Mouse (Mus musculus): ENCODE results near the gene Dock9. TPM values are rescaled to one million over a fixed set of nuclear protein-coding genes. Genes with fewer than 3 reads are reported as not detected.
"Not testable (repeated sequence)": the region's sequence is repeated elsewhere in the genome, so short reads cannot be mapped to it uniquely, and the experiment has no call there.

Dock9 gene
- polyA plus RNA-seq, 1 experiment: 41.9 TPM

DNA sequence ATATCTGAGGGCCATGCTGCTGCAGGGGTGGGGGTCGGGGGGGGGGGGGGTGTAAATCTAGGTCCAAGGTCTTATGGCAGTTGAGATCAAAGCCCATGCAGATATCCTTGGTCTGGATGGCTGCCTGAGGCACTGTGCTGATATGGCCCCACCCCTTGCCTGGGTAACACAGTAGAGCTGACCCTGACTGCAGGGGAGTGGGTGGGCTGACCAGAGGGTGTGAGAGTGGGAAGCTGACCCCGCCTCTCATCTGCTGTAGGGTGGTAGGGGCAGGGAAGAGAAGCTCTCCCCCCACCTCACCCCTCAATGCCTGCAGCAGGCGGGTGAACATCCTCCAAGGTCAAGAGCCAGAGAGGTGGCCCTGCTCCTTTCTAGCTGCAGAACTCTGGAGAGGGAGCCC is 66.7 kb downstream of the Dock9 start:
- H3K4me1 ChIP-seq (ENCODE audit: control insufficient read depth, insufficient read depth, low read length): no peaks in the 10 kb centered on the region
- 71% methylated on average over 3 of the region's 3 CpGs for WGBS
- H3K4me3 ChIP-seq (ENCODE audit: insufficient read depth, low read depth, low read length): no peak overlapping the region
- TF ChIP-seq POLR2A (IDR thresholded peaks at IDR 0.05; ENCODE audit: low read depth, low read length) (no peak), CTCF (conservative IDR thresholded peaks at IDR 0.05; ENCODE audit: insufficient read depth, insufficient read length, low read depth, low read length) (no peak)
- H3K27me3 ChIP-seq (replicated peaks; ENCODE audit: control insufficient read depth, insufficient read depth, low read length): no peaks in the 10 kb centered on the region
- H3K27ac ChIP-seq (ENCODE audit: insufficient read depth, low read depth, low read length): no peak overlapping the region
- no peaks in the 10 kb centered on the region for H3K36me3 ChIP-seq (ENCODE audit: control insufficient read depth, insufficient read depth, low read length)
- no peak for DNase-seq

GRCm38 (mm10) chr14:121727996-121728395 is 69.6 kb downstream of the Dock9 start:
- no peak for DNase-seq
- Histone ChIP-seq H3K27ac (ENCODE audit: insufficient read depth, low read depth, low read length) (no peak overlapping the region), H3K4me3 (ENCODE audit: insufficient read depth, low read depth, low read length) (no peak overlapping the region), H3K36me3 (ENCODE audit: control insufficient read depth, insufficient read depth, low read length) (no peaks in the 10 kb centered on the region), H3K4me1 (ENCODE audit: control insufficient read depth, insufficient read depth, low read length) (0 out of 2 replicates have a peak, but pooled peaks cover 6% of the 10 kb centered on the region), H3K27me3 (replicated peaks; ENCODE audit: control insufficient read depth, insufficient read depth, low read length) (no peaks in the 10 kb centered on the region)
- 73% methylated on average over 8 of the region's 8 CpGs for WGBS
- no peak for TF ChIP-seq CTCF (conservative IDR thresholded peaks at IDR 0.05; ENCODE audit: insufficient read depth, insufficient read length, low read depth, low read length)
- TF ChIP-seq POLR2A (IDR thresholded peaks at IDR 0.05; ENCODE audit: low read depth, low read length): no peak

GRCm38 (mm10) chr14:121724501-121724900 is 73.1 kb downstream of the Dock9 start:
- H3K4me3 ChIP-seq (ENCODE audit: insufficient read depth, low read depth, low read length): no peak overlapping the region
- no peak for TF ChIP-seq CTCF (conservative IDR thresholded peaks at IDR 0.05; ENCODE audit: insufficient read depth, insufficient read length, low read depth, low read length)
- H3K4me1 ChIP-seq (ENCODE audit: control insufficient read depth, insufficient read depth, low read length): peaks cover 18% of the 10 kb centered on the region
- no peaks in the 10 kb centered on the region for H3K27me3 ChIP-seq (replicated peaks; ENCODE audit: control insufficient read depth, insufficient read depth, low read length)
- 67% methylated on average over 8 of the region's 8 CpGs for WGBS
- no peaks in the 10 kb centered on the region for H3K36me3 ChIP-seq (ENCODE audit: control insufficient read depth, insufficient read depth, low read length)
- no peak overlapping the region for H3K27ac ChIP-seq (ENCODE audit: insufficient read depth, low read depth, low read length)
- peak; percentile 78 for DNase-seq

DNA sequence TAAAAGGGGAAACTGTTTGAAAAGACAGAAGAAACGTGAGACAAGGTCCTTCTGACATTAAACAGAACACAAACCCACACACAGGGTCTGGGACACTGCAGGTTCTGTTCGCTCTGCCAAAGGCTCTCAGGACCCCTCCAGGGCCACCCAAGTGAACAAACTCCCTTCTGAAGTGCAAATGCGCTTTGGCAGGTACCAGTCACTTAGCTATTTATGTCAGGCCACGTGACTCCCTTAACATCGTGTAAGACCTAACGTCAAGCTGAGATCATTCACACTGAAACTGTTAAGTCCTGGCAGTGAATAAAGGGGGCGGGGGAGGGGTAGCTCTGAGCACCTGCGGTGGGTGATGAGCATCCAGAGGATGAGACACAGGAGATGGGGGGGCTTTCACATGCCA is 74.9 kb downstream of the Dock9 start:
- H3K4me1 ChIP-seq (ENCODE audit: control insufficient read depth, insufficient read depth, low read length): peaks cover 20% of the 10 kb centered on the region
- no peak for DNase-seq
- WGBS: 47% methylated on average over 8 of the region's 8 CpGs
- H3K27ac ChIP-seq (ENCODE audit: insufficient read depth, low read depth, low read length): no peak overlapping the region
- TF ChIP-seq POLR2A (IDR thresholded peaks at IDR 0.05; ENCODE audit: low read depth, low read length) (no peak), CTCF (conservative IDR thresholded peaks at IDR 0.05; ENCODE audit: insufficient read depth, insufficient read length, low read depth, low read length) (no peak)
- H3K4me3 ChIP-seq (ENCODE audit: insufficient read depth, low read depth, low read length): no peak overlapping the region
- no peaks in the 10 kb centered on the region for H3K36me3 ChIP-seq (ENCODE audit: control insufficient read depth, insufficient read depth, low read length)
- H3K27me3 ChIP-seq (replicated peaks; ENCODE audit: control insufficient read depth, insufficient read depth, low read length): no peaks in the 10 kb centered on the region

GRCm38 (mm10) chr14:121721431-121721830 is 76.2 kb downstream of the Dock9 start:
- peaks cover 20% of the 10 kb centered on the region for H3K4me1 ChIP-seq (ENCODE audit: control insufficient read depth, insufficient read depth, low read length)
- H3K36me3 ChIP-seq (ENCODE audit: control insufficient read depth, insufficient read depth, low read length): no peaks in the 10 kb centered on the region
- TF ChIP-seq CTCF (conservative IDR thresholded peaks at IDR 0.05; ENCODE audit: insufficient read depth, insufficient read length, low read depth, low read length): no peak
- no peak for TF ChIP-seq POLR2A (IDR thresholded peaks at IDR 0.05; ENCODE audit: low read depth, low read length)
- no peak overlapping the region for H3K4me3 ChIP-seq (ENCODE audit: insufficient read depth, low read depth, low read length)
- DNase-seq: peak; percentile 59
- no peaks in the 10 kb centered on the region for H3K27me3 ChIP-seq (replicated peaks; ENCODE audit: control insufficient read depth, insufficient read depth, low read length)
- 59% methylated on average over 5 of the region's 5 CpGs for WGBS
- no peak overlapping the region for H3K27ac ChIP-seq (ENCODE audit: insufficient read depth, low read depth, low read length)

DNA sequence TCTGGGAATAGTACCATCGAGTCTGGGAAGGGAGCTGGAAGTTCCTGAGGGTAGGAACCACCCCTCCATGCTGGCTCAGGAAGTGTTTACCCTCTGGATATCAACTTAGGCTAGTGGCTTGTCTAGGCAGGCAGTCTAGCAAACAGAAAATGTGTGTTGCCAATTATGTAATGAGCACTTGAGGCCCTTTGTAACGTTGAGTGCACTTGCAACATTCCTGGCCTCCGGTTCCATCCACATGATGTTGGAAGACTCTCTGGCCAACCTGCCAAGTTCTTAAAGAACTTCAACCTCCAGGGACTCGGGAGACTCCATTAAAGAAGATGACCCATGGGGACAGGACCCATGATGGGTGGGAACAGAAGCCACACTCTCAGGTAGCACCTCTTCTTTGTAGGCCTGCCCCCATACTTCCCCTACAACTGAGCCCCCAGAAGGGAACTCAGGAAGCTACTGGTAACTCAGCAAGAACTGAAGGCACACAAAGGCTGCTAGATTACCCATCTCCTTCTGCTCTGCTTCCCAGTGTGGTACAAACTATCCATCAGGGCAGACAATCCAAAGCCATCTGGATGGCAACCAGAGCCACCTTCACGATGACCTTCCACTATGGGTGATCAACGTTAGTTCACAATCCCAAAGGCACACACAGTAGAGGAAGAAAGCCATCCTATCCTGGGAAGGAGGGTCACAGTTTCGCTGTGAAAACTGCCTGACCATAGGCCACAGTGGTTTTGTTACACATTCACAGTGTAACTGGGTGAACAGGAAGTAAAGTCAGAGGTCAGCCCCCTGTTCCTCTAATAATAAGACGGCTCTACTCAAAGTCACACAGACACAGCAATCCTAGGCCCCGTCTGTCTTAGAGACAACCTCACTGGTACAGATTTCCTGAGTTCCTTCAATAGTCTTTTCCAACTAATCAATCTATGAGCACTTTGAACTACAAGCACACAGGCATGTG is 77.7 kb downstream of the Dock9 start:
- Histone ChIP-seq H3K27ac (ENCODE audit: insufficient read depth, low read depth, low read length) (peak overlapping the region; percentile 54), H3K36me3 (ENCODE audit: control insufficient read depth, insufficient read depth, low read length) (no peaks in the 10 kb centered on the region), H3K27me3 (replicated peaks; ENCODE audit: control insufficient read depth, insufficient read depth, low read length) (no peaks in the 10 kb centered on the region), H3K4me3 (ENCODE audit: insufficient read depth, low read depth, low read length) (no peak overlapping the region), H3K4me1 (ENCODE audit: control insufficient read depth, insufficient read depth, low read length) (peaks cover 17% of the 10 kb centered on the region)
- peak; percentile 89 for DNase-seq
- 43% methylated on average over 9 of the region's 9 CpGs for WGBS
- no peak for TF ChIP-seq CTCF (conservative IDR thresholded peaks at IDR 0.05; ENCODE audit: insufficient read depth, insufficient read length, low read depth, low read length)
- no peak for TF ChIP-seq POLR2A (IDR thresholded peaks at IDR 0.05; ENCODE audit: low read depth, low read length)

DNA sequence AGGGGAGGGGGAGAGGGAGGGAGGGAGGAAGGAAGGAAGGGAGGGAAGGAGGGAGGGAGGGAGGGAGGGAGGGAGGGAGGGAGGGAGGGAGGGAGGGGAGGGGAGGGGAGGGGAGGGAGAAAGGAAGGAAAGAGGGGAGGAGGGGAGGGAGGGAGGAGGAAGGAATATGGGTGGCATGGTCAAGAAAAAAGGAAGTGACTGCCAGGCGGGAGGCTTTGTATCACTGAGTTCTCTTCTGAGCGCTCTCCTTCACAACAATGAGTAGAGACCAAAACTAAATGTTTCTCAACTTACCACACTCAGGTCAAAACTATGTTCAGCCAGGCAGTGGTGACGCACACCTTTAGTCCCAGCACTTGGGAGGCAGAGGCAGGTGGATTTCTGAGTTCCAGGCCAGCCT is 82.8 kb downstream of the Dock9 start:
- WGBS: 92% methylated on average over 3 of the region's 3 CpGs

More for the DNA sequence above, 82.8 kb downstream of the Dock9 start:
- H3K27ac ChIP-seq (ENCODE audit: insufficient read depth, low read depth, low read length); H3K27me3 ChIP-seq (replicated peaks; ENCODE audit: control insufficient read depth, insufficient read depth, low read length); H3K4me1 ChIP-seq (ENCODE audit: control insufficient read depth, insufficient read depth, low read length); DNase-seq; H3K36me3 ChIP-seq (ENCODE audit: control insufficient read depth, insufficient read depth, low read length); H3K4me3 ChIP-seq (ENCODE audit: insufficient read depth, low read depth, low read length): not testable (repeated sequence)
